Mouse (Mus musculus): ENCODE results near the gene Vmp1. TPM values are rescaled to one million over a fixed set of nuclear protein-coding genes. Genes with fewer than 3 reads are reported as not detected.

The Vmp1 gene
- polyA plus RNA-seq, 1 experiment, result 525 TPM

- Histone ChIP-seq H3K4me1 (ENCODE audit: control insufficient read depth, insufficient read depth, low read length) (peaks cover 13% of the 10 kb centered on the region), H3K27ac (ENCODE audit: insufficient read depth, low read length) (peak overlapping the region; percentile 99), H3K4me3 (ENCODE audit: insufficient read depth, low read length) (no peak overlapping the region)
- TF ChIP-seq POLR2A (IDR thresholded peaks at IDR 0.05; ENCODE audit: low read depth, low read length) (peak; percentile 15; the same call in 1 of the 2 replicates), CTCF (IDR thresholded peaks at IDR 0.05; ENCODE audit: borderline replicate concordance, insufficient read depth, low read length) (no peak)
These were observed 37.4 kb downstream of the Vmp1 start for GRCm38 (mm10) chr11:86646136-86646834.

GRCm38 (mm10) chr11:86644553-86644952 is 39.1 kb downstream of the Vmp1 start:
- Histone ChIP-seq H3K4me1 (ENCODE audit: control insufficient read depth, insufficient read depth, low read length) (peaks cover 10% of the 10 kb centered on the region; the same call in 1 of the 2 replicates), H3K27ac (ENCODE audit: insufficient read depth, low read length) (no peak overlapping the region), H3K4me3 (ENCODE audit: insufficient read depth, low read length) (no peak overlapping the region)
- TF ChIP-seq CTCF (IDR thresholded peaks at IDR 0.05; ENCODE audit: borderline replicate concordance, insufficient read depth, low read length) (no peak), POLR2A (IDR thresholded peaks at IDR 0.05; ENCODE audit: low read depth, low read length) (no peak)

GRCm38 (mm10) chr11:86641714-86642113 is 41.9 kb downstream of the Vmp1 start:
- Histone ChIP-seq H3K27ac (ENCODE audit: insufficient read depth, low read length) (peak overlapping the region; percentile 55), H3K4me1 (ENCODE audit: control insufficient read depth, insufficient read depth, low read length) (0 out of 2 replicates have a peak, but pooled peaks cover 3% of the 10 kb centered on the region), H3K4me3 (ENCODE audit: insufficient read depth, low read length) (no peak overlapping the region)
- TF ChIP-seq CTCF (IDR thresholded peaks at IDR 0.05; ENCODE audit: borderline replicate concordance, insufficient read depth, low read length) (no peak), POLR2A (IDR thresholded peaks at IDR 0.05; ENCODE audit: low read depth, low read length) (no peak)

GRCm38 (mm10) chr11:86637697-86638096 is 45.9 kb downstream of the Vmp1 start:
- no peak for TF ChIP-seq CTCF (IDR thresholded peaks at IDR 0.05; ENCODE audit: borderline replicate concordance, insufficient read depth, low read length)
- no peak for TF ChIP-seq POLR2A (IDR thresholded peaks at IDR 0.05; ENCODE audit: low read depth, low read length)
- Histone ChIP-seq H3K27ac (ENCODE audit: insufficient read depth, low read length) (no peak overlapping the region), H3K4me3 (ENCODE audit: insufficient read depth, low read length) (no peak overlapping the region), H3K4me1 (ENCODE audit: control insufficient read depth, insufficient read depth, low read length) (0 out of 2 replicates have a peak, but pooled peaks cover 2% of the 10 kb centered on the region)

- Histone ChIP-seq H3K4me1 (ENCODE audit: control insufficient read depth, insufficient read depth, low read length) (no peaks in the 10 kb centered on the region; the same call in 1 of the 2 replicates), H3K4me3 (ENCODE audit: insufficient read depth, low read length) (no peak overlapping the region), H3K27ac (ENCODE audit: insufficient read depth, low read length) (no peak overlapping the region)
- no peak for TF ChIP-seq POLR2A (IDR thresholded peaks at IDR 0.05; ENCODE audit: low read depth, low read length)
- TF ChIP-seq CTCF (IDR thresholded peaks at IDR 0.05; ENCODE audit: borderline replicate concordance, insufficient read depth, low read length), result no peak
These were observed 49.2 kb downstream of the Vmp1 start for GRCm38 (mm10) chr11:86634396-86634795.

- TF ChIP-seq CTCF (IDR thresholded peaks at IDR 0.05; ENCODE audit: borderline replicate concordance, insufficient read depth, low read length), result no peak
- no peak for TF ChIP-seq POLR2A (IDR thresholded peaks at IDR 0.05; ENCODE audit: low read depth, low read length)
- peaks cover 3% of the 10 kb centered on the region for H3K4me1 ChIP-seq (ENCODE audit: control insufficient read depth, insufficient read depth, low read length)
- no peak overlapping the region for H3K4me3 ChIP-seq (ENCODE audit: insufficient read depth, low read length)
- H3K27ac ChIP-seq (ENCODE audit: insufficient read depth, low read length), result peak overlapping the region; percentile 90
These were observed 53.7 kb downstream of the Vmp1 start for GRCm38 (mm10) chr11:86629941-86630340.

- Histone ChIP-seq H3K4me1 (ENCODE audit: control insufficient read depth, insufficient read depth, low read length) (peaks cover 3% of the 10 kb centered on the region), H3K4me3 (ENCODE audit: insufficient read depth, low read length) (no peak overlapping the region), H3K27ac (ENCODE audit: insufficient read depth, low read length) (peak overlapping the region; percentile 90)
- no peak for TF ChIP-seq CTCF (IDR thresholded peaks at IDR 0.05; ENCODE audit: borderline replicate concordance, insufficient read depth, low read length)
- no peak for TF ChIP-seq POLR2A (IDR thresholded peaks at IDR 0.05; ENCODE audit: low read depth, low read length)
These were observed 54.2 kb downstream of the Vmp1 start for GRCm38 (mm10) chr11:86629445-86629844.

- no peak overlapping the region for H3K4me3 ChIP-seq (ENCODE audit: insufficient read depth, low read length)
- H3K27ac ChIP-seq (ENCODE audit: insufficient read depth, low read length), result peak overlapping the region; percentile 90
- TF ChIP-seq CTCF (IDR thresholded peaks at IDR 0.05; ENCODE audit: borderline replicate concordance, insufficient read depth, low read length) (no peak), POLR2A (IDR thresholded peaks at IDR 0.05; ENCODE audit: low read depth, low read length) (no peak)
- peaks cover 8% of the 10 kb centered on the region for H3K4me1 ChIP-seq (ENCODE audit: control insufficient read depth, insufficient read depth, low read length)
These were observed 55.2 kb downstream of the Vmp1 start for GRCm38 (mm10) chr11:86628448-86628847.

- Histone ChIP-seq H3K27ac (ENCODE audit: insufficient read depth, low read length) (peak overlapping the region; percentile 34; the same call in 1 of the 2 replicates), H3K4me1 (ENCODE audit: control insufficient read depth, insufficient read depth, low read length) (peaks cover 11% of the 10 kb centered on the region)
- no peak for TF ChIP-seq CTCF (IDR thresholded peaks at IDR 0.05; ENCODE audit: borderline replicate concordance, insufficient read depth, low read length)
- TF ChIP-seq POLR2A (IDR thresholded peaks at IDR 0.05; ENCODE audit: low read depth, low read length), result no peak
These were observed 56.0 kb downstream of the Vmp1 start for GRCm38 (mm10) chr11:86627649-86628048.

GRCm38 (mm10) chr11:86626714-86627113 is 56.9 kb downstream of the Vmp1 start:
- TF ChIP-seq CTCF (IDR thresholded peaks at IDR 0.05; ENCODE audit: borderline replicate concordance, insufficient read depth, low read length), result no peak
- TF ChIP-seq POLR2A (IDR thresholded peaks at IDR 0.05; ENCODE audit: low read depth, low read length), result no peak
- no peak overlapping the region for H3K4me3 ChIP-seq (ENCODE audit: insufficient read depth, low read length)
- peaks cover 13% of the 10 kb centered on the region for H3K4me1 ChIP-seq (ENCODE audit: control insufficient read depth, insufficient read depth, low read length)
- H3K27ac ChIP-seq (ENCODE audit: insufficient read depth, low read length), result peak overlapping the region; percentile 93

More at GRCm38 (mm10) chr11:86627649-86628048, 56.0 kb downstream of the Vmp1 start:
- H3K4me3 ChIP-seq (ENCODE audit: insufficient read depth, low read length), result no peak overlapping the region
